Mouse (Mus musculus): ENCODE measurements around the gene Skap1. TPM values are rescaled to one million over a fixed set of nuclear protein-coding genes. Genes with fewer than 3 reads are reported as not detected.
A peak's percentile ranks its signal among the peaks of the same experiment; 100 is the strongest.

Gene Skap1
- total and polyA plus RNA-seq, 2 experiments from 2014 or later: 0.11 TPM; not detected in 1

- whole genome bisulfite sequencing: 26% methylated on average over 1 of the region's 1 CpGs
- Histone ChIP-seq H3K4me3 (ENCODE audit: low read depth, low read length) (no peak overlapping the region), H3K36me3 (replicated peaks; ENCODE audit: control insufficient read depth, insufficient read depth, low read length) (peaks cover 77% of the 10 kb centered on the region), H3K4me2 (ENCODE audit: low read depth, low read length) (no peak overlapping the region), H3K9me3 (replicated peaks; ENCODE audit: control insufficient read depth, low read length) (no peaks in the 10 kb centered on the region), H3K27me3 (ENCODE audit: control insufficient read depth, insufficient read depth, low read length) (no peaks in the 10 kb centered on the region), H3K27ac (ENCODE audit: low read depth) (no peak overlapping the region), H3K9ac (replicated peaks; ENCODE audit: low read depth, low read length) (no peak overlapping the region), H3K4me1 (ENCODE audit: control insufficient read depth, insufficient read depth) (no peaks in the 10 kb centered on the region)
- ATAC-seq (ENCODE audit: insufficient read depth, low read depth) (no peak; the same call in 1 of the 2 replicates), DNase-seq (ENCODE audit: low spot score) (no peak)
- TF ChIP-seq CTCF (IDR thresholded peaks at IDR 0.05; ENCODE audit: low read depth) (peak; percentile 25), EP300 (IDR thresholded peaks at IDR 0.05; ENCODE audit: low read depth) (no peak)
Measured at GRCm38 (mm10) chr11:96808066-96808465, 343.7 kb downstream of the Skap1 start.

Other genes starting within 250 kb of the Skap1 start
- not detected in 2 replicates for gene Hoxb9, start 193.1 kb upstream of the Skap1 start, total RNA-seq (2014; rRNA removed; ENCODE audit: low replicate concordance)
- not detected in 2 replicates for gene Hoxb9, start 193.1 kb upstream of the Skap1 start, polyA plus RNA-seq (2015; fragmentation: Nextera tagmentation; extraction: Ambion mirVana)
- not detected in 2 replicates for gene Hoxb8, start 182.7 kb upstream of the Skap1 start, total RNA-seq (2014; rRNA removed; ENCODE audit: low replicate concordance)
- not detected in 2 replicates for gene Hoxb8, start 182.7 kb upstream of the Skap1 start, polyA plus RNA-seq (2015; fragmentation: Nextera tagmentation; extraction: Ambion mirVana)
- not detected in 2 replicates for gene Hoxb7, start 178.0 kb upstream of the Skap1 start, total RNA-seq (2014; rRNA removed; ENCODE audit: low replicate concordance)
- gene Hoxb7, start 178.0 kb upstream of the Skap1 start, polyA plus RNA-seq (2015; fragmentation: Nextera tagmentation; extraction: Ambion mirVana): 0.20 TPM in 1 of 2 replicates, not detected in the other
- gene Hoxb6, start 172.1 kb upstream of the Skap1 start, total RNA-seq (2014; rRNA removed; ENCODE audit: low replicate concordance): not detected in 2 replicates
- not detected in 2 replicates for gene Hoxb6, start 172.1 kb upstream of the Skap1 start, polyA plus RNA-seq (2015; fragmentation: Nextera tagmentation; extraction: Ambion mirVana)
- 0.19 TPM in 1 of 2 replicates, not detected in the other for gene Hoxb5, start 161.3 kb upstream of the Skap1 start, total RNA-seq (2014; rRNA removed; ENCODE audit: low replicate concordance)
- 0.08 and 0.25 TPM in 2 replicates for gene Hoxb5, start 161.3 kb upstream of the Skap1 start, polyA plus RNA-seq (2015; fragmentation: Nextera tagmentation; extraction: Ambion mirVana)
- gene Hoxb4, start 146.3 kb upstream of the Skap1 start, total RNA-seq (2014; rRNA removed; ENCODE audit: low replicate concordance): 0.39 and 2.3 TPM in 2 replicates
- 0.19 and 0.25 TPM in 2 replicates for gene Hoxb4, start 146.3 kb upstream of the Skap1 start, polyA plus RNA-seq (2015; fragmentation: Nextera tagmentation; extraction: Ambion mirVana)
- gene Hoxb3, start 141.3 kb upstream of the Skap1 start, total RNA-seq (2014; rRNA removed; ENCODE audit: low replicate concordance): 0.08 and 0.66 TPM in 2 replicates
- gene Hoxb3, start 141.3 kb upstream of the Skap1 start, polyA plus RNA-seq (2015; fragmentation: Nextera tagmentation; extraction: Ambion mirVana): 0.15 and 0.32 TPM in 2 replicates
- gene Hoxb2, start 114.1 kb upstream of the Skap1 start, total RNA-seq (2014; rRNA removed; ENCODE audit: low replicate concordance): 1.9 and 3.2 TPM in 2 replicates
- gene Hoxb2, start 114.1 kb upstream of the Skap1 start, polyA plus RNA-seq (2015; fragmentation: Nextera tagmentation; extraction: Ambion mirVana): 0.97 and 1.8 TPM in 2 replicates
- not detected in 2 replicates for gene Hoxb1, start 98.8 kb upstream of the Skap1 start, total RNA-seq (2014; rRNA removed; ENCODE audit: low replicate concordance)
- not detected in 2 replicates for gene Hoxb1, start 98.8 kb upstream of the Skap1 start, polyA plus RNA-seq (2015; fragmentation: Nextera tagmentation; extraction: Ambion mirVana)

Data from heart, postnatal 0 days (tissue).